Mouse (Mus musculus): ENCODE results near the gene Siae.
A peak's percentile ranks its signal among the peaks of the same experiment; 100 is the strongest.

Siae gene

GRCm38 (mm10) chr9:37569231-37569835 is 13.8 kb downstream of the Siae start:
- DNase-seq (ENCODE audit: low read depth): no peak

DNA sequence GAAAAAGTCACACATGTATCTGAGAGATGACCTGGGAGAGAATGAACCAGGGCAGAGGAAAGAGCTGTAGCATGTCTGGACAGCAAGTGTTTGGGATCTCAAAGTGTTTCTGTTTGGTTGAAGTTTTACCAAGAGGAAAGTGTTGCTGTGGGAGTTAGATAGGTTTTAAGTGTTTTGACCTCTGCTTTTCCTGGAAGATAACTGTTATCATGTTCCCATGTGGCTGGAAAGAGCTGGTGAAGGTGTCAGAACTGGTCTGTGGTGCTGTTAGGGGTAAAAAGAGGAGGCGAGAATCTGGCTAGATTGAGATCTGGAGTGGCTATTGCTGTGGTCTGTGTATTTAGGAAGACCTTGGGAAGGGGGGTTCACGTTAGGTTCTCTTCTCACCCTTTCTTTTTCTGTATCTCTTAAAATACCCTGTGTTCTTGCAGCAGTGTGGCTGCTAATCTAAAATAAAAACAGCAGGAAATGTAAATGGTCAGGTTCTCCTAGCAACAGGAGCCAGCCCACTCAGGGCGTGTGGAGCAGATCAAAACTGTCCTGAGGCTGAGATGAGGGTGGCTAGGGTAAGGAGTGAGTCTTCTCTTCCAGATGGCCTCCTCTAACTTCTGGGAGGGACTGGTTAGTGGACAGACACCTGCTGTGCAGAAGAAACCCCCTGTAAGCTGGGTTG is 16.8 kb downstream of the Siae start:
- no peak for DNase-seq (ENCODE audit: low read depth)

DNA sequence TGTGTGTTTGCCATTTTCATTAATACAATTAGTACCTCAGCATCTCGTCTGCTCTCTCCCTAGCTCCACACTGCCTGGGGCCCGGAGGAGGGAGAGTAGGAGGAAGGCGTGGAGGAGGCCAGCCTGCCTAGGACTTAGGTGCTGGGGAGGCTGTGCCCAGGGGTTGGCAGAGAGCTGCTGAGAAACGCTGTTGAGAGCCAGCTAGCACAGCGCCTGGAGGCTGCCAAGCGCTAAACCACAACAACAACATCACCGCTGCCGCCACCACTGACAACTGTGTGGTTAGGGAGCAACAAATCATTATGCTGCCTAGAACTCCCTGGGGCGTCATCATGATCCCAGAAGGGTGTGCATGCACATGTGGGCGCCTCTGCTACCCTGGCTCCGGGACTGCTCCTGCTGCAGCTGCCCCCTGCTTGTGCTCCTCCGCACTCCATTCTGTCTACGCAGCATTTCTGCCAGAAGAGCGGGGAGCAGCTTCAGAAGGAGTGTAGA is 21.0 kb downstream of the Siae start:
- no peak for DNase-seq (ENCODE audit: low read depth)

DNA sequence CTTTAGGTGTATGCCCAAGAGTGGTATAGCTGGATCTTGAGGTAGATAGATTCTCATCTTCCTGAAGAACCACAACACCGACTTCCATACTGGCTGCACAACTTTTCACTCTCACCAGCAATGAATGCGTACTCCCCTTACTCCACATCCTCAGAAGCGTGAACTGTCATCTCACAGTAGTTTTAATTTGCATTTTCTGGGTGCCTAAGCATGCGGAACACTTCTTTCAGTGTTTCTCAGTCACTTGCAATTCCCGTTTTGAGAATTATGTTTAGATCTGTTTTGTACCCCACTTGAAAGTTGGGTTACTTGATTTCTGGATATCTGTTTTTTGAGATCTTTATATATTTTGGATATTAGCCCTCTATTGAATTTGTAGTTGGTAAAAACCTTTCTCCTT is 28.1 kb downstream of the Siae start:
- DNase-seq (ENCODE audit: low read depth): no peak

DNA sequence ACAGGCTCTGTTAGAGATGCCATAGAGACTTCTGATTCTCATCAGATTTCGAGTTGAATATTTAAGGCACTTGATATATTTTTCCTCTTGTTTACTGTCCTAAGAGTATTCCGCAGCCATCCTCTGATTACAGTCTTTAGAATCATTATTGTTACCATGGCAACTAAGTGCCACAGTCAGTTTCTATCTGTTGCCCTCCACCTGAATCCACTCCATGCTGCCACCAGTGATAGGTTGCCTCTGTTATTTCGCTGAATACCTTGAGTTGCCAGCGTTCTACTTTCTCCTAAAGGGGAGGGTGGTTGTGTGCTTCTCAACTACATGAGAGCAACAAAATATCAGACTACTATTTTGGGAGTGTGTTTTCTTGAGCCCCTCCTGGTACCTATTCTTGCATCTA is 31.2 kb downstream of the Siae start:
- DNase-seq (ENCODE audit: low read depth): no peak

DNA sequence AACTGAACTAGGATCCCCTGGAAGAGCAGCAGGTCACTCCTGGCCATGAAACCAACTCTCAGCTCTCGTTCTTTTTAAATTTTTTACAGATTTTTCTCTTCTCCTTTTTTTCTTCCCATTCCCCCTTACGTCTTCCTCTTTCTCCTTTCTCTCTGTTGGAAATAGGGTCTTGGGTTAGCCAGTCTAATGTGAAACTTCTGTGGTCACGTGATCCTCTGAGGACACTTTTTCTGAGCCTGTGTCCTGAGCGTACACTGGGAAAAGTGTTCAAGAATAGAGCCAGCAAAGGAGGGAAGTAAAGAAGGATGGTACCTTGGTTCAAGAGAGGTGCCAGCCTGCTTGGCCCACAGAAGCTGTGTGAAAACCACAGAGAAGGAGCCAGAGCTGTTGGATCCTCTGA is 34.9 kb downstream of the Siae start:
- no peak for DNase-seq (ENCODE audit: low read depth)

DNA sequence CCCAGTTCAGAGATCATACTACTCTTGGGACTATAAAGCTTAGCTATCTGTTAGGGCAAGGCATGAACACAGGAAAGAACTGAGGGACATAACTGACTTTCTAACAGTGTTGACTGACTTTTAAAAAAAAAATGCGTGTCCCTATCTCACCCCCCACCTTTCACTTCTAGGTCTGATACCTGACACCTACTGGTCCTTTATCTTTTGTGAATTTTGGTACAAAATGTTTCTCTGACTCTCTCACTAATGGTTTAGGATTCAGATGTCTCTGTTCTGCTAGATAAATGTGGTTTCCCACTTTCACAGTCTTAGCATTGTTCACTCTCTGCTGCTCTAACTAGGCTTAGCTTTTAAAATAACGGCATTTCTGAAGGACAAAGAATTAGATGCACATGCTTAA is 36.5 kb downstream of the Siae start:
- no peak for DNase-seq (ENCODE audit: low read depth)

DNA sequence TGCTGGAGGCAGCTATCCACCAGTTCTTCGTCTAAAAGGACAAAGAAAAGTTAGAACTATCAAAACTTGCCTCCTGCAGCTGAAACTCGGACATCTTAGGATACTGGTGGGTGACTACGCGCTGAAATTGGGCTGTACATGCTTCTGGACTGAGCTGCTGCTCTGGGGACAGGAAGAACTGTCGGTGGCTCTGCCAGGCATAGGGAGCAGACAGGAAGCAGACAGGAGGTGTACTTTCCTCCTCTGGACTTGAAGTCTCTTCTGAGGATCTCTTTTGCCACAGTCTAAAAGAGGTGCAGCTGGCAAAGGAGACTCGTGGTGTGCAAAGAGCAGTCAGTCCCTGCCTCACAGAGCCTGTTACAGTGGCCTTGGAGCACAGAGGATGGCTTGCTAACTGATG is 37.1 kb downstream of the Siae start:
- DNase-seq (ENCODE audit: low read depth): no peak

- DNase-seq (ENCODE audit: low read depth): no peak
Measured at GRCm38 (mm10) chr9:37593690-37594089, 38.2 kb downstream of the Siae start.

DNA sequence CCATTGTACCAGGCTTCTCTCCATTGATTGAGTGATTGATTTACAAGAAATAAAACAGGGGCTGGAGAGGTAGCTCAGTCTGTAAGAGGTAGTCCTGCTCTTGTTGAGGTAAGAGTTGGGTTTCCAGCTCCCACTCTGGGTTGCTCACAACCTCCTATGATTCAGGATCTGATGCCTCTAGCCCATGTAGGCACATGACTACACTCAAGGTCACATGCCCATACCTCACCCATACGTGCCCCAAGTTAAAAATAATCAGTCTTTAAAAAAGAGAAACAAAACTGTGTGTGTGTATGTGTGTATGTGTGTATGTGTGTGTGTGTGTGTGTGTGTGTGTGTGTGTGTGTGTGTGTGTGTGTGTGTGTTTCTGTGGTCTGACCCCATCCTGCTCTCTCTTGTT is 40.1 kb downstream of the Siae start:
- DNase-seq (ENCODE audit: low read depth): no peak

DNA sequence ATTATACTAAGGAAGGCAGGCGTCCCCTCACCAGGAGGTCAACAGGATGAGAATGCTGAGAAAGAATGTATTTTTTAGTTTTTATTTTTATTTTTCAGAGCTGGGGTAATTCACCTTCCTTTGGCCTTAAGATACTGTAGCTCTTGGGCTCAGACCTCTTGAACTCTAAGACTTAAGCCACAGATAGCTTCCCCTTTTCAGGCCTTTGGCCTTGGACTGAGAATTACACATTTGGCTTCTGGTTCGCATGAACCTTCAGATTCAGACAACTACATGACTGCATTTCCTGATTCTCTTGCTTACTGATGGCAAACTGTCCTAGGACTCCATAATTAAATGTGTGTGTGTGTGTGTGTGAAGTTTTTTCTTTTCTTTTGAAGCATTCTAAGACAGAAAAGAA is 43.1 kb downstream of the Siae start:
- no peak for DNase-seq (ENCODE audit: low read depth)

DNA sequence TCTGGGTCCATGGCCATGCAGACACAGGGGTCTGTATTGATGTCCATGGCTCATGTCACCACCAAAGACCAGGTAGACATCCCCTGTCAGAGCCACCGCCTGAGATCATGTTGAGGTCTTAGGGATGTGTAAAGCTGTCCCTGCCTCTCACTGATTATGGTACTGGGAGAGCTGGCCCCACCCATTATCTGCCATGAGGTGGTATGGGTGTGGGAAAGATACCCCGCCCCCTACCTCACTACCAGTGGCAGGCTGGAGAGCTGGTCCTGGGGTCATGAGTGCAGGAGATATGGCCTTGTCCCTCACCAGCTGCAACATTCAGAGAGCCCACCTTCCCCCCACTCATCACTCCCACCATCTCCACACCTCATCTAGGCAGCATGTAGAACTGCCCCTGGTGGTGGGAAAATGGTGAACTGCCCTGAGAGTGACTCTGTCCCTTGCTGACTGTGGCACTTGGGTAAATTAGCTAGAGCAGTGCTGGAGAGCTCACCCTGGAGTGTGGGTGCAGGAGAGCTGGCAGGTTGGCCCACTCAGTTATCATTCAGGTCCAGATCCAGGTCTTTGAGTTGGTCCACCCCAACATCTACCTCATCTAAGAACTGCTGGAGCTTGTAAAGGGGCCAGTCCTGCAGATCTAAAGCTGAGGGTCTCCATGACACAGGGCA is 45.2 kb downstream of the Siae start:
- DNase-seq (ENCODE audit: low read depth): no peak

- no peak for DNase-seq (ENCODE audit: low read depth)
Measured at GRCm38 (mm10) chr9:37605089-37605488, 49.6 kb downstream of the Siae start.

DNA sequence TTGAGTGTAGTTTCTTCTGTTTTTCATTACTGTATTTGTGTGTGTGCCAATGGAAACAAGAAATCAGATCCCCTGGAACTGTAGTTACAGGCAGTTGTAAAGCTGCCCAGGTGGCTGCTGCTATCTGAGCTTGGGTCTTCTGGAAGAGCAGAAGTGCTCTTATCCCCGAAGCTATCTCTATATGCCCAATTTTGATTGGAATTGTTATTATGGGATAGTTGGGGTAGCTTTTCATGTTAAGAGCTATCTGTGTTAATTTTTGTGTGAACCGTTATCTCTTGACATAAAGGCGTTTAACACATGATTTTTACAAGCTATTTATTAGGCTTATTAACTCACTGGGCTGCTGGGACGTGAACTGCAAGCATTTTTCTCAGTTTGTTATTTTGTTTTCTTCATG is 54.1 kb downstream of the Siae start:
- no peak for DNase-seq (ENCODE audit: low read depth)

DNA sequence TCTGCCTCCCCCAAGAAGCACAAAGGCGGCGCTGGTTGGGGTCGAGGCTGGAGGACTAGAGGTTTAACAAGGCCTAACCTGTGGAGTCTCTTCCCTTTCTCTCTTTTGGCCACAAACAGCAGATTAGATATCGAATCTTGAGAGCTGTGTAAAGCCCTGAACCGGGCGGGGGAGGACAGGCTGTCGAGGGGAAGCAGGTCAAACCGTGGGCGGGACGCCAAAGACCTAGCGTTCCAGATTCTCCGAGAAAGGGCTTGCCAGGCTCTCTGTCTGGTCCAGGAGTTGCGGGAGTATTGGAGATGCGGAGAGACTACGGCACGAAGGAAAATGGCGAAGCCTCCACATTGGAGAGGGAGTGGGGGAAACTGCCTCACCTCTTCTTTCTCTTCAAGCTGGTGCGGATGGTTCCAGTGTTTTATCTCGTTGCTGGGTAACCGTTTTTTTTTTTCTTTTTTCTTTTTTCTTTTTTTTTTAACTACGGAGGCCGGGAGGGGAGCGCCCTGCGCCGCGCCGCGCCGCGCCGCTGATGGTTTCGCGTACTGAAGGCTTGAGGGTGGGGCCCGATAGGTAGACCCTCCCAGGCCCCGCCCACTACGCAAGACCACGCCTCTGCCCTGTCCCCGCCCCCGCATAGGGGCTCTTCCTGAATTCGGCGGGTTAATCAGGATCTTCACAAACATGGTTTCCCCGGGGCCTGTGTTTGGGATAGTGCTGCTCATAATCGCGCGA is 57.8 kb downstream of the Siae start, which contains the start of gene Spa17:
Gene Spa17 (minus strand): TSS at position 541 of the 729 bp plus-strand sequence.
- peak; percentile 95 for DNase-seq (ENCODE audit: low read depth)

DNA sequence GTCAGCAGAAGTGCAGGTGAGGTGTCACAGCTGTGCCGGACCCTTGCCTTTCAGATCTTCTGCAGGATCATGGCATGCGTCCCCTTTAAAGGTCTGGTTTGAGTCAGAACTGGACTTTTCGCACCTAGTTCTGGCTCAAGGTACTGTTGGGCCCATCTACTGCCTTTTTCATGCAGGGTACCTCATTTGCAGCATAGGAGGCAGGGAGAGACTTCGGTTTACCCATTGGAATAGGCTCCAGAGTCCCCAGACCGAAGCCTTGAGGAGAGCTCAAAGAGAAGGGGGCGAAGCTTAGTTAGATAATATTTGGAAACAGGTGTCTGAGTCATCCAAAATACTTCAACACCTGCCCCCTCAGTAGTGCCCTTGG is 58.4 kb downstream of the Siae start:
- DNase-seq (ENCODE audit: low read depth): no peak

DNA sequence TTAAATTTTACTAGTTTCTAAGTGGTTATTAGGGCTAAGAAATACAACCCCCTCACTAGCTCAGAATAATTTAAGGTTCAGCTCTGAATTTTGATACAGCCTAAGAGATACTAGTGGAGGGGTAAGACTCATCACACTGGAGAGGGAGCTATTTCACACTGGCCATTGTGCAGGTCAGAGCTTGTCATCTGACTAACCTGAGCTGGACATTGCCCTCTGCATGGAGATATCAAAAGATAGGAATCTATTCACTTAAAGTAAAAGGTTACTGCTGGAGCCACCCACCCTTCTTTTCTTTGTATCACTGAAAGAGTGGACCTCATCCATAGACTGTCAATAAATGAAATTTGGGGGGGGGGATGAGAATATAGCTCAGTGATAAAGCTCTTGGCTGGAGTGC is 58.8 kb downstream of the Siae start:
- DNase-seq (ENCODE audit: low read depth): no peak

DNA sequence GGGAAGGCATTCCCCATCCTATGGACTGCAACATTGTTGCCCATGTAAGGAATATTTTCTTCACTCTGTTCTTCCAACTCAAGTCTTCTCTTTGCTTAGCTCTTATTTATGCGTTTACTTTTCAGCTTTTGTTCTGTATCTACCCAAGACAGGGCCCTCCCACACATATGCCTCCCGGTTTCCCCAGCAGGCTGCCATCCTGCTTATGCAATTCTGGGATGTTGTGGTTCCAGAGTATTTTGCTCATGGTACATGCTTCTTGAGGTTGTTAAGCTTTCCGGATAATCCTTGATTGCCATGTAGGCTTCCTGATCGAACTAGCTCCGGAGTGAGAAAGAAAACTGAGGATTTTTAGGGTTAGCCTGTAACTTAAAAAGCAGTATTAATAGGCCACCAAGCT is 59.7 kb downstream of the Siae start:
- DNase-seq (ENCODE audit: low read depth): no peak

GRCm38 (mm10) chr9:37616770-37617169 is 61.3 kb downstream of the Siae start:
- DNase-seq (ENCODE audit: low read depth): peak; percentile 78

- no peak for DNase-seq (ENCODE audit: low read depth)
Measured at GRCm38 (mm10) chr9:37621290-37621689, 65.8 kb downstream of the Siae start.

- DNase-seq (ENCODE audit: low read depth): no peak
Measured at GRCm38 (mm10) chr9:37623981-37624380, 68.5 kb downstream of the Siae start.

DNA sequence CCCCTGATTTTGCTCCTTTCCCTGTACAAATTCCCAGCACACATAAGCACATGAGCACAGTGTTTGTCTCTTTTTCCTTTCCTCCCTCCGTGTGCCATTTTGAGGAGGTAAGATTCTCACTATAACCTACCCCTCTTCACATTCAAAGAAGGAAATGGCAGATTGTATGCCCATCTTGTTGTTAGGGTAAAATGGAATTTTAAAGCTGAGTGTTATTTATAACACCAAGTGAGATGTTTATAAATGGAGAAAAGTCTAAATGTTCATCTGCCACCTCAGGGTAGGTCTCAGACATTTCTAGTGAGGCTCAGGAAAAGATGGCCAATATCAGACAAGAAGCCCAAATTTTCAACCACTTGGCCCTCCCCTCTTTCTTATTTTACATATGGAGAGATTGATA is 69.0 kb downstream of the Siae start:
- no peak for DNase-seq (ENCODE audit: low read depth)

- DNase-seq (ENCODE audit: low read depth): no peak
Measured at GRCm38 (mm10) chr9:37625129-37625528, 69.6 kb downstream of the Siae start.
